Mouse (Mus musculus) forebrain, embryonic 11.5 days (tissue): ENCODE data around the gene Secisbp2. TPM values are rescaled to one million over a fixed set of nuclear protein-coding genes. Genes with fewer than 3 reads are reported as not detected.

ENCODE experiments used
- ATAC-seq: fragments of 200-750 bp; cut with Nextera tagmentation; replicated peaks from 2 replicates; pipeline ENCODE4 v1.8.0; 2017; ENCODE audit warnings: moderate TSS enrichment; ENCODE audit not compliant: low FRiP score
- DNase-seq: peaks from one replicate; pipeline ENCODE4 v3.0.0-alpha.2; 2017; ENCODE audit warnings: low spot score
- H3K27ac ChIP-seq: fragments of 300-500 bp; sonication (generic); 2 replicates; pipeline ENCODE4 v1.5.1; 2014; ENCODE audit warnings: low read depth, low read length
- H3K27me3 ChIP-seq: fragments of 300-500 bp; sonication (generic); 2 replicates; pipeline ENCODE4 v1.6.1; 2014; ENCODE audit warnings: mild to moderate bottlenecking, low read length, mixed read lengths; ENCODE audit not compliant: control insufficient read depth, insufficient read depth
- H3K36me3 ChIP-seq: fragments of 300-500 bp; sonication (generic); 2 replicates; pipeline ENCODE4 v1.6.1; 2014; ENCODE audit warnings: mild to moderate bottlenecking, low read length, moderate library complexity, mixed read lengths; ENCODE audit not compliant: control insufficient read depth, insufficient read depth
- H3K4me1 ChIP-seq: fragments of 300-500 bp; sonication (generic); replicated peaks from 2 replicates; pipeline ENCODE4 v1.6.1; 2014; ENCODE audit warnings: low read length, mixed read lengths; ENCODE audit not compliant: control insufficient read depth, insufficient read depth
- H3K4me2 ChIP-seq: fragments of 300-500 bp; sonication (generic); 2 replicates; pipeline ENCODE4 v1.6.1; 2014; ENCODE audit warnings: low read depth, mild to moderate bottlenecking, low read length, moderate library complexity, mixed read lengths; ENCODE audit not compliant: severe bottlenecking
- H3K4me3 ChIP-seq: fragments of 300-500 bp; sonication (generic); 2 replicates; pipeline ENCODE4 v1.5.1; 2014; ENCODE audit warnings: low read depth, low read length
- H3K9ac ChIP-seq: fragments of 300-500 bp; sonication (generic); 2 replicates; pipeline ENCODE4 v1.6.1; 2014; ENCODE audit warnings: low read length
- H3K9me3 ChIP-seq: fragments of 300-500 bp; sonication (generic); 2 replicates; pipeline ENCODE4 v1.6.1; 2016; ENCODE audit warnings: low read length, mixed read lengths; ENCODE audit not compliant: control insufficient read depth
- WGBS: fragments of 180-500 bp; shearing (Covaris S2); extraction: QIAGEN DNeasy Blood & Tissue Kit; methylation state at CpG from one replicate; pipeline ENCODE4 v1.1.7; 2014; 5-methylcytosine and 5-hydroxymethylcytosine counted together
- polyA plus RNA-seq: library from polyadenylated mRNA; unstranded; fragments of >200 nt; fragmentation: Nextera tagmentation; extraction: Ambion mirVana; gene quantifications from 2 replicates; pipeline ENCODE4 v1.2.1, GENCODE M21; 2014

The Secisbp2 gene
- polyA plus RNA-seq, 1 experiment from 2014 or later, result 26.6 TPM

- 11% methylated on average over 12 of the region's 12 CpGs for WGBS
- H3K36me3 ChIP-seq, result no peaks in the 10 kb centered on the region
- H3K27me3 ChIP-seq, result no peaks in the 10 kb centered on the region
- no peak overlapping the region for H3K9ac ChIP-seq
- no peak overlapping the region for H3K4me2 ChIP-seq
- H3K4me1 ChIP-seq, result peaks cover 5% of the 10 kb centered on the region; the same call in 1 of the 2 replicates
- ATAC-seq (peak; percentile 69), DNase-seq (peak; percentile 56)
- no peak overlapping the region for H3K4me3 ChIP-seq
- no peak overlapping the region for H3K27ac ChIP-seq
- no peaks in the 10 kb centered on the region for H3K9me3 ChIP-seq
Observed at GRCm38 (mm10) chr13:51616417-51617044, 35.0 kb upstream of the Secisbp2 start.

GRCm38 (mm10) chr13:51617306-51617705, 34.2 kb upstream of the Secisbp2 start:
- Histone ChIP-seq H3K4me3 (no peak overlapping the region), H3K9me3 (no peaks in the 10 kb centered on the region), H3K4me1 (peaks cover 5% of the 10 kb centered on the region; the same call in 1 of the 2 replicates), H3K36me3 (no peaks in the 10 kb centered on the region), H3K9ac (no peak overlapping the region), H3K4me2 (no peak overlapping the region), H3K27ac (no peak overlapping the region), H3K27me3 (no peaks in the 10 kb centered on the region)
- WGBS, result 75% methylated on average over 1 of the region's 1 CpGs
- no peak for DNase-seq
- no peak for ATAC-seq

- ATAC-seq, result peak; percentile 46; the same call in 1 of the 2 replicates
- Histone ChIP-seq H3K36me3 (no peaks in the 10 kb centered on the region), H3K27me3 (no peaks in the 10 kb centered on the region), H3K4me3 (no peak overlapping the region), H3K9ac (no peak overlapping the region), H3K4me1 (peaks cover 5% of the 10 kb centered on the region; the same call in 1 of the 2 replicates), H3K27ac (no peak overlapping the region), H3K9me3 (no peaks in the 10 kb centered on the region), H3K4me2 (peak overlapping the region; percentile 21; the same call in 1 of the 2 replicates)
- WGBS, result 21% methylated on average over 6 of the region's 6 CpGs
- peak; percentile 86 for DNase-seq
Observed at GRCm38 (mm10) chr13:51617861-51618260, 33.6 kb upstream of the Secisbp2 start.

GRCm38 (mm10) chr13:51618602-51619001, 32.9 kb upstream of the Secisbp2 start:
- H3K36me3 ChIP-seq, result no peaks in the 10 kb centered on the region
- H3K4me3 ChIP-seq, result no peak overlapping the region
- H3K27ac ChIP-seq, result no peak overlapping the region
- DNase-seq (no peak), ATAC-seq (no peak)
- no peaks in the 10 kb centered on the region for H3K9me3 ChIP-seq
- 38% methylated on average over 9 of the region's 9 CpGs for WGBS
- H3K4me1 ChIP-seq, result peaks cover 5% of the 10 kb centered on the region; the same call in 1 of the 2 replicates
- no peak overlapping the region for H3K9ac ChIP-seq
- H3K27me3 ChIP-seq, result no peaks in the 10 kb centered on the region
- H3K4me2 ChIP-seq, result no peak overlapping the region

GRCm38 (mm10) chr13:51622626-51623025, 28.9 kb upstream of the Secisbp2 start:
- Histone ChIP-seq H3K9me3 (no peaks in the 10 kb centered on the region), H3K27me3 (no peaks in the 10 kb centered on the region), H3K4me2 (no peak overlapping the region), H3K4me3 (no peak overlapping the region), H3K36me3 (no peaks in the 10 kb centered on the region), H3K9ac (no peak overlapping the region), H3K4me1 (no peaks in the 10 kb centered on the region), H3K27ac (no peak overlapping the region)
- ATAC-seq (no peak), DNase-seq (no peak)
- WGBS, result 92% methylated on average over 5 of the region's 5 CpGs

GRCm38 (mm10) chr13:51623678-51624077, 27.8 kb upstream of the Secisbp2 start:
- H3K4me2 ChIP-seq, result no peak overlapping the region
- H3K27ac ChIP-seq, result no peak overlapping the region
- 83% methylated on average over 2 of the region's 2 CpGs for WGBS
- H3K36me3 ChIP-seq, result no peaks in the 10 kb centered on the region
- no peaks in the 10 kb centered on the region for H3K27me3 ChIP-seq
- no peak overlapping the region for H3K4me3 ChIP-seq
- no peaks in the 10 kb centered on the region for H3K4me1 ChIP-seq
- ATAC-seq (no peak), DNase-seq (no peak)
- no peak overlapping the region for H3K9ac ChIP-seq
- no peaks in the 10 kb centered on the region for H3K9me3 ChIP-seq

- no peaks in the 10 kb centered on the region for H3K27me3 ChIP-seq
- no peaks in the 10 kb centered on the region for H3K36me3 ChIP-seq
- no peaks in the 10 kb centered on the region for H3K4me1 ChIP-seq
- H3K9ac ChIP-seq, result no peak overlapping the region
- ATAC-seq (no peak), DNase-seq (no peak)
- H3K9me3 ChIP-seq, result no peaks in the 10 kb centered on the region
- 88% methylated on average over 6 of the region's 6 CpGs for WGBS
- no peak overlapping the region for H3K4me2 ChIP-seq
- H3K4me3 ChIP-seq, result no peak overlapping the region
- no peak overlapping the region for H3K27ac ChIP-seq
Observed at GRCm38 (mm10) chr13:51628273-51628848, 23.1 kb upstream of the Secisbp2 start.

GRCm38 (mm10) chr13:51631354-51631992, 20.0 kb upstream of the Secisbp2 start:
- Histone ChIP-seq H3K4me3 (no peak overlapping the region), H3K36me3 (no peaks in the 10 kb centered on the region), H3K27ac (no peak overlapping the region), H3K27me3 (no peaks in the 10 kb centered on the region), H3K9ac (no peak overlapping the region), H3K4me2 (no peak overlapping the region), H3K9me3 (no peaks in the 10 kb centered on the region), H3K4me1 (no peaks in the 10 kb centered on the region)
- DNase-seq, result no peak
- ATAC-seq, result no peak
- WGBS, result 86% methylated on average over 15 of the region's 15 CpGs
